Mouse (Mus musculus): ENCODE results near the gene Wsb2. TPM values are rescaled to one million over a fixed set of nuclear protein-coding genes. Genes with fewer than 3 reads are reported as not detected.
"Not testable (repeated sequence)": the region's sequence is repeated elsewhere in the genome, so short reads cannot be mapped to it uniquely, and the experiment has no call there.

The Wsb2 gene
- polyA plus RNA-seq, 1 experiment = 43.4 TPM

- Histone ChIP-seq H3K36me3 (ENCODE audit: control insufficient read depth, insufficient read depth, low read length) (no peaks in the 10 kb centered on the region), H3K27me3 (ENCODE audit: control insufficient read depth, insufficient read depth, low read length) (no peaks in the 10 kb centered on the region), H3K27ac (ENCODE audit: insufficient read depth, low read length) (no peak overlapping the region), H3K4me1 (ENCODE audit: control insufficient read depth, insufficient read depth, insufficient read length) (no peaks in the 10 kb centered on the region), H3K4me3 (ENCODE audit: extremely low read depth, insufficient read depth, insufficient read length) (no peak overlapping the region)
- 89% methylated on average over 4 of the region's 5 CpGs for WGBS
- TF ChIP-seq POLR2A (IDR thresholded peaks at IDR 0.05; ENCODE audit: low read depth, low read length) = no peak
- TF ChIP-seq CTCF (IDR thresholded peaks at IDR 0.05; ENCODE audit: extremely low read depth, insufficient read depth, insufficient read length, insufficient replicate concordance) = no peak
- no peak for DNase-seq (ENCODE audit: low read depth in 1 of 2, low spot score in 2 of 2)
Measured at GRCm38 (mm10) chr5:117398007-117398550, 41.0 kb downstream of the Wsb2 start.

- Histone ChIP-seq H3K27me3 (ENCODE audit: control insufficient read depth, insufficient read depth, low read length) (no peaks in the 10 kb centered on the region), H3K27ac (ENCODE audit: insufficient read depth, low read length) (no peak overlapping the region), H3K4me1 (ENCODE audit: control insufficient read depth, insufficient read depth, insufficient read length) (no peaks in the 10 kb centered on the region), H3K4me3 (ENCODE audit: extremely low read depth, insufficient read depth, insufficient read length) (no peak overlapping the region), H3K36me3 (ENCODE audit: control insufficient read depth, insufficient read depth, low read length) (no peaks in the 10 kb centered on the region)
- 85% methylated on average over 9 of the region's 9 CpGs for WGBS
- no peak for DNase-seq (ENCODE audit: low read depth in 1 of 2, low spot score in 2 of 2)
- TF ChIP-seq CTCF (IDR thresholded peaks at IDR 0.05; ENCODE audit: extremely low read depth, insufficient read depth, insufficient read length, insufficient replicate concordance) = no peak
- no peak for TF ChIP-seq POLR2A (IDR thresholded peaks at IDR 0.05; ENCODE audit: low read depth, low read length)
Measured at GRCm38 (mm10) chr5:117399281-117399680, 42.2 kb downstream of the Wsb2 start.

- DNase-seq (ENCODE audit: low read depth in 1 of 2, low spot score in 2 of 2) = no peak
- no peak for TF ChIP-seq CTCF (IDR thresholded peaks at IDR 0.05; ENCODE audit: extremely low read depth, insufficient read depth, insufficient read length, insufficient replicate concordance)
- no peak for TF ChIP-seq POLR2A (IDR thresholded peaks at IDR 0.05; ENCODE audit: low read depth, low read length)
- WGBS = 81% methylated on average over 8 of the region's 8 CpGs
- Histone ChIP-seq H3K4me1 (ENCODE audit: control insufficient read depth, insufficient read depth, insufficient read length) (no peaks in the 10 kb centered on the region), H3K27ac (ENCODE audit: insufficient read depth, low read length) (no peak overlapping the region), H3K36me3 (ENCODE audit: control insufficient read depth, insufficient read depth, low read length) (no peaks in the 10 kb centered on the region), H3K27me3 (ENCODE audit: control insufficient read depth, insufficient read depth, low read length) (no peaks in the 10 kb centered on the region), H3K4me3 (ENCODE audit: extremely low read depth, insufficient read depth, insufficient read length) (no peak overlapping the region)
Measured at GRCm38 (mm10) chr5:117403609-117404008, 46.5 kb downstream of the Wsb2 start.

- not testable (repeated sequence) for H3K36me3 ChIP-seq (ENCODE audit: control insufficient read depth, insufficient read depth, low read length); DNase-seq (ENCODE audit: low read depth in 1 of 2, low spot score in 2 of 2); H3K27ac ChIP-seq (ENCODE audit: insufficient read depth, low read length); H3K4me1 ChIP-seq (ENCODE audit: control insufficient read depth, insufficient read depth, insufficient read length); H3K4me3 ChIP-seq (ENCODE audit: extremely low read depth, insufficient read depth, insufficient read length); H3K27me3 ChIP-seq (ENCODE audit: control insufficient read depth, insufficient read depth, low read length)
- 88% methylated on average over 2 of the region's 2 CpGs for WGBS
Measured at GRCm38 (mm10) chr5:117404671-117405070, 47.6 kb downstream of the Wsb2 start.

GRCm38 (mm10) chr5:117408216-117408615 lies 51.1 kb downstream of the Wsb2 start:
- Histone ChIP-seq H3K36me3 (ENCODE audit: control insufficient read depth, insufficient read depth, low read length) (no peaks in the 10 kb centered on the region), H3K27me3 (ENCODE audit: control insufficient read depth, insufficient read depth, low read length) (no peaks in the 10 kb centered on the region; the same call in 1 of the 2 replicates), H3K27ac (ENCODE audit: insufficient read depth, low read length) (no peak overlapping the region), H3K4me1 (ENCODE audit: control insufficient read depth, insufficient read depth, insufficient read length) (no peaks in the 10 kb centered on the region), H3K4me3 (ENCODE audit: extremely low read depth, insufficient read depth, insufficient read length) (no peak overlapping the region)
- no peak for TF ChIP-seq POLR2A (IDR thresholded peaks at IDR 0.05; ENCODE audit: low read depth, low read length)
- peak; percentile 49; the same call in 1 of the 2 replicates for TF ChIP-seq CTCF (IDR thresholded peaks at IDR 0.05; ENCODE audit: extremely low read depth, insufficient read depth, insufficient read length, insufficient replicate concordance)
- DNase-seq (ENCODE audit: low read depth in 1 of 2, low spot score in 2 of 2) = peak; percentile 17 to 39
- 55% methylated on average over 4 of the region's 4 CpGs for WGBS

GRCm38 (mm10) chr5:117409369-117409768 lies 52.3 kb downstream of the Wsb2 start:
- Histone ChIP-seq H3K4me1 (ENCODE audit: control insufficient read depth, insufficient read depth, insufficient read length) (peaks cover 10% of the 10 kb centered on the region), H3K4me3 (ENCODE audit: extremely low read depth, insufficient read depth, insufficient read length) (no peak overlapping the region), H3K27me3 (ENCODE audit: control insufficient read depth, insufficient read depth, low read length) (peaks cover 7% of the 10 kb centered on the region), H3K36me3 (ENCODE audit: control insufficient read depth, insufficient read depth, low read length) (no peaks in the 10 kb centered on the region), H3K27ac (ENCODE audit: insufficient read depth, low read length) (no peak overlapping the region)
- no peak for TF ChIP-seq CTCF (IDR thresholded peaks at IDR 0.05; ENCODE audit: extremely low read depth, insufficient read depth, insufficient read length, insufficient replicate concordance)
- TF ChIP-seq POLR2A (IDR thresholded peaks at IDR 0.05; ENCODE audit: low read depth, low read length) = no peak
- 69% methylated on average over 6 of the region's 6 CpGs for WGBS
- DNase-seq (ENCODE audit: low read depth in 1 of 2, low spot score in 2 of 2) = no peak

- H3K27ac ChIP-seq (ENCODE audit: insufficient read depth, low read length) = no peak within 1 kb of the TSS
- H3K4me3 ChIP-seq (ENCODE audit: extremely low read depth, insufficient read depth, insufficient read length) = peak within 1 kb of the TSS; percentile 54; the same call in 1 of the 2 replicates
- no peaks in the 10 kb centered on the region for H3K36me3 ChIP-seq (ENCODE audit: control insufficient read depth, insufficient read depth, low read length)
- TF ChIP-seq POLR2A (IDR thresholded peaks at IDR 0.05; ENCODE audit: low read depth, low read length) = no peak
- no peak for TF ChIP-seq CTCF (IDR thresholded peaks at IDR 0.05; ENCODE audit: extremely low read depth, insufficient read depth, insufficient read length, insufficient replicate concordance)
- WGBS = 2% methylated on average over 88 of the region's 89 CpGs
- no peak for DNase-seq (ENCODE audit: low read depth in 1 of 2, low spot score in 2 of 2)
- H3K27me3 ChIP-seq (ENCODE audit: control insufficient read depth, insufficient read depth, low read length) = peaks cover 9% of the 10 kb centered on the region
- peaks cover 10% of the 10 kb centered on the region for H3K4me1 ChIP-seq (ENCODE audit: control insufficient read depth, insufficient read depth, insufficient read length)
Measured at GRCm38 (mm10) chr5:117413507-117414501, 56.7 kb downstream of the Wsb2 start, which contains the start of gene Ksr2. Ksr2 (plus strand) TSS chr5:117414000.
